Mouse (Mus musculus): ENCODE results near the gene Zfp410.
A peak's percentile ranks its signal among the peaks of the same experiment; 100 is the strongest.

DNA sequence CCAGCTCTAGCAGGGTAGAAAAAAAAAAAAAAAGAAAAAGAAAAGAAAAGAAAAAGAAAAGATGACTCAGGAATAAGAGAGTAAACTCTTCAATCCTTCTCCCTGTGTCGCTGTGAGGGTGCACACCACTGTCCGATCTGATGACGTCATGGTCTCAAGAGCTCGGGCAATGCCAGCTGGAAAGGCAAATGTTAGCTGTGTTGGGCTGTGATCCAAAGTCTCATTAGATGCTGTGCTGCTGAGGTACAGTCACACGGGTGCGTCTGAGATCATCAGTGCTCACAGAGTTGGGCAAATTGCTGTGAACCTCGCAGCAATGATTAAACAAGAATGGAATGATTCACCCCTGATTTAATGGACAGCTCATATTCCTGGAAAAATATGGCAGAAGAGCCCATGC is 37.8 kb upstream of the Zfp410 start:
- peak; percentile 71 for TF ChIP-seq MYOD1 (IDR thresholded peaks at IDR 0.05; ENCODE audit: control insufficient read depth, insufficient read length, low read depth)
- no peak for TF ChIP-seq CTCF (IDR thresholded peaks at IDR 0.05; ENCODE audit: control insufficient read depth, insufficient read depth, insufficient read length)
- no peak for TF ChIP-seq MYOG (IDR thresholded peaks at IDR 0.05; ENCODE audit: control insufficient read depth, extremely low read depth, insufficient read length)
- no peak for TF ChIP-seq USF1 (IDR thresholded peaks at IDR 0.05; ENCODE audit: low read depth)
- TF ChIP-seq CEBPB (IDR thresholded peaks at IDR 0.05; ENCODE audit: low read depth) = no peak

All from C2C12 (cell line).